Mouse (Mus musculus) T-helper 2 cell (primary cell): Measurements from ENCODE around the gene Bcl10.
"Not testable (repeated sequence)": the region's sequence is repeated elsewhere in the genome, so short reads cannot be mapped to it uniquely, and the experiment has no call there.

Source experiments
- in situ Hi-C: fragments of 300-600 bp; cut with MboI, MseI; formaldehyde crosslinking; loops from one replicate; pipeline ENCODE4 v1.15.1; 2025; ENCODE audit warnings: high pct_unique_total_duplicates

Gene Bcl10

DNA sequence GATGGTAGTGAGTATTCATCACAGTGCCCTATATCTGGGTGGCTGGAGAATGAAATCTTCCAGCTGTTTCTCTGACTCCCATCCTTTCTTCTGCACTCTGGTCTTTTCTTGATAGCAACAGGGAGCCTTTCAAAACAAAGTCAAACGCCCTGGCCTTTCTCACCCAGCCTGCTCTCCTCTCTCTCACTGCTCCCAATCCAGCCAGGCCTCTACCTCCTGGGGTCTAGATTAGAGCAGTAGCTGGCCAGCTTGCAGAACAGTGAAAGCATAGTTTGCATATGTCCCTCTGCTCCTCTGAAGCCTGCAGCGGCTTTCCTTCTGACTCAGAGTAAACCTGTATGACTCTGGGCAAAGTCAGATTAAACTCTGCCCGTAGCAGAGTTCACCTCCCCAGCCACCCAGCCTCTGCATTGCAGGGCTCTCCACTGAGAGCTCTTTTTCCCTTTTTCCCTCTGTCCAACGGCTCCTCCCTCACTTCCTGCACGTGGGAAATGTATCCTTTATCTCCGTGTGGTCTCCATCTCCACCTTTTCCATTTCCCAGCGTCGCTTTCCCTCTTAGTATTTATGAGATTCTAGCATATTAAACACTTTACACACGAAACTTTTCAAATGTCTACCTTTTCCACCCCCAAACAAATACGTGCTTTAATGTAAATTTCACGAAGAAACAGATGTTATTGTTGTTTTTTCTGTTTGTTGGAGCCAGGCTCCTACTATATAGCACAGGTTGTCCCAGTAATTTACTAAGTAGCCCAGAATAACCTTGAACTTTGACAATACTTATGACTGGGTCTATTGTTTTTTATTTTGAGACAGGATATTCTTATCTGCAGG lies at the start of gene Bcl10:
Gene Bcl10, plus strand, starts transcription at position 786 of the 836 bp plus-strand sequence.
- in situ Hi-C loops: loop anchor here (25.0 kb wide), 1 partner anchor 810 kb away; the partner anchor contains the start of gene Odf2l

DNA sequence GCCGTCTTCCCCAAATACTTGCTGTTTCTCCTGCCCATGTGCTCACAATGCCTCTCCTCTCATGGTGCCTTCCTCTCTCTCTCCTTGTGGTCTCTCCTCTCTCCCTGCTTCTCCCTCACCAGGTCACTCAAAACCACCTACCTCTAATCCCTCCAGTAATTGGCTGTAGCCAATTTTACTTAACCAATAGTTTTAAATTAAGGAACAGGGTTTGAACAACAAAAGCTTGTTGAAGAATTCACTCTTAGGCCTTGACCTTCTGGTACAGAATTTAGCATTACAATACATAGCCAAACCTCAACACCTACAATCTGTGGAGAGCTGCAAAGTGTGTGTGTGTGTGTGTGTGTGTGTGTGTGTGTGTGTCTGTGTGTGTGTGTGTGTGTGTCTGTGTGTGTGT lies 49.3 kb upstream of the Bcl10 start:
- in situ Hi-C loops: no loop called here

- in situ Hi-C loops: no loop called here
These were observed 48.5 kb upstream of the Bcl10 start for GRCm38 (mm10) chr3:145874126-145874525.

DNA sequence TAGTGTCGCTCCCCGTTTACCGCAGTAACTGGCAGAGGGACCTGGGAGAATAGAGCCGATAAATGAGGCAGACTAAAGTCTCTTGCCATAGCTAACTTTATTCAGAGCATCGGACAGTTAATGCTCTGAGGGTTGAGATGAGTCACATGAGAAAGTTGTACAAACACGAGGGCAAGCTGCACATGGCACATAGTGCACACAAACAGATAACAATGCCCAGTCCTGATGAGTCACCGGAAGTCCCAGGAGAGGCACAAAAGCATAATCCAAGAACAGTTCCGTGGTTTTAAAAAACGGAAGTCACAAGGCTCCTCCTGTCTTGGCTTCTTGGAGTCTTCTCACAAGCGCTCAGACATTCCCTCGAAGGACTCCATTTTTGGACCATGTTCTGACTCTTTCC lies 46.5 kb upstream of the Bcl10 start:
- in situ Hi-C loops: no loop called here

GRCm38 (mm10) chr3:145878867-145879266 lies 43.7 kb upstream of the Bcl10 start:
- in situ Hi-C loops: not testable (repeated sequence)

DNA sequence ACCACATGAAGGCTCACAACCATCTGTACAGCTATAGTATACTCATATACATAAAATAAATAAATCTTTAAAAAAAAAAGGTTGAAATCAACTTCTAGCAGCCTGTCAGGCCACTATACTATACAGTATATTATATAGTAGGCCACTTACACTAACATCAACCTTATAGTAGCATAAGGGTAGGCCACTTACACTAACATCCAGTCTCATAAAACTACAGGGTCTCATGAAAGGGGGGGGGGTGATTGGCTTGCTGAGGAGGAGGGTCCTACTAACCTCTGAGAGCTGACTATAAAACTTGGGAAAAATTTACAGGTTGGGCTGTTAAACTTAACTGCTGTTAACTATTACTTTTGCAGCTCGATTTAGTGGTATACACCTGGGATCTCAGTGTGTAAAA lies 42.3 kb upstream of the Bcl10 start:
- in situ Hi-C loops: loop anchor here (10.0 kb wide), 1 partner anchor 456 kb away; no protein-coding TSS in a partner anchor

- in situ Hi-C loops: loop anchor here (10.0 kb wide), 1 partner anchor 457 kb away; no protein-coding TSS in a partner anchor
These were observed 40.3 kb upstream of the Bcl10 start for GRCm38 (mm10) chr3:145882076-145882874.

DNA sequence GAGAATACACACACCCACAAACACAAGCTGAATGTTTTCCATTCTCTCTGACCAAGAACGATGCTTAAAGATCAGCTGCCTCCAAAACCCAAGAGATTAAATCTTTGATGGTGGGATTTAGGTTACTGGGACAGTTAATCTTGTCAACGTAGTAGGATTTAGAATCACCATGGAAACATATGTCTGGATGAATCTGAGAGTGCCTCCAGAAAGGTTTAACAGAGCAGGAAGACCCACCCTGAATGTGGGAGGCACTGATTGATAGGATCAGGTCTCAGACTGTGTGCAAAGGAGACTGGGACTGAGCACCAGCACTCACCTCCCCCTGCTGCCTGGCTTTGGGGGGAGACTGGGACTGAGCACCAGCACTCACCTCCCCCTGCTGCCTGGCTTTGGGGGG lies 39.4 kb upstream of the Bcl10 start:
- in situ Hi-C loops: loop anchor here (10.0 kb wide), 1 partner anchor 458 kb away; no protein-coding TSS in a partner anchor

GRCm38 (mm10) chr3:145885376-145885775 lies 37.2 kb upstream of the Bcl10 start:
- in situ Hi-C loops: loop anchor here (10.0 kb wide), 1 partner anchor 461 kb away; no protein-coding TSS in a partner anchor

GRCm38 (mm10) chr3:145885851-145886464 lies 36.6 kb upstream of the Bcl10 start:
- in situ Hi-C loops: loop anchor here (10.0 kb wide), 1 partner anchor 461 kb away; no protein-coding TSS in a partner anchor

GRCm38 (mm10) chr3:145887430-145887971 lies 35.1 kb upstream of the Bcl10 start:
- in situ Hi-C loops: loop anchor here (10.0 kb wide), 1 partner anchor 463 kb away; no protein-coding TSS in a partner anchor

GRCm38 (mm10) chr3:145890346-145891132 lies 32.1 kb upstream of the Bcl10 start:
- in situ Hi-C loops: no loop called here

DNA sequence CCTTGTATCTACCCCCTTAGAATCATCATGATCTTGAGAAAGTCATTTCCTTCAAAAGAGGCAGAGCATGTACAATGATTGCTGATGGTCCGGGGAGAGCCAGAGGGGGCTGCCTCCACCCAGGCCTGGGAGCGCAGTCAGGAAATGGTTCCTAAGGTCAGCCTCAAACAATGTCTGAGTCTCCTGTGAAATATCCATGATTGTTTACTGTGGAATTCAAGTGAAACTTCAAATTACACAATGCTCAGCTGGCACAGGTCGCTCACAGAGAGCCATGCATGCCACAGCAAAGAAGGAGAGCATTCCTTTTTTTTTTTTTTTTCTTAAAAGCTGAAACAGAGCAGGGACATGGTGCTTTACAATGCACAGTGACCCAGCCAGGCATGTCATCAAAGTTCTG lies 30.2 kb upstream of the Bcl10 start:
- in situ Hi-C loops: no loop called here

DNA sequence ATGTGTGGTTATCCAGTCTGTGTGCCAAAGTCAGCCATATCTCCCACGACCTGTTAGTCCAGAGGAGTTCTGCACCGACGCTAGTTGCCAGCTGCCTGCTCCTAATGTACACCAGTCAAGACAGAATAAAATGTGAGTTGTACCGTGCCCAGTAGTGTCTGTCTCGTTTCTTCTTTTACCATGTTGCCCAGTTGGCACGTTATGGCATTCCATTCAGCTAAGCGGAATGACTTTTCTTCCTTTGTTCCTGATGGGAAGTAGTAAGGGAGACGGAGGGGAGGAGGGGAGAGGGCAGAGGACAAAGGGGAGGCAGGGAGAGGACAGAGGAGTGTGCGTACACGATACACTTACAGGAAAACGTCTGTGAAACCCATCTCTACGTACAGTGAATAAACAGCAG lies 28.5 kb upstream of the Bcl10 start:
- in situ Hi-C loops: no loop called here

- in situ Hi-C loops: no loop called here
These were observed 24.9 kb upstream of the Bcl10 start for GRCm38 (mm10) chr3:145897749-145898148.

- in situ Hi-C loops: loop anchor here (25.0 kb wide), 1 partner anchor 788 kb away; the partner anchor contains the start of gene Odf2l
These were observed 22.8 kb upstream of the Bcl10 start for GRCm38 (mm10) chr3:145899832-145900231.

- in situ Hi-C loops: loop anchor here (25.0 kb wide), 1 partner anchor 791 kb away; the partner anchor contains the start of gene Odf2l
These were observed 19.1 kb upstream of the Bcl10 start for GRCm38 (mm10) chr3:145903530-145903929.

GRCm38 (mm10) chr3:145904850-145905776 lies 17.5 kb upstream of the Bcl10 start:
- in situ Hi-C loops: loop anchor here (25.0 kb wide), 1 partner anchor 793 kb away; the partner anchor contains the start of gene Odf2l

DNA sequence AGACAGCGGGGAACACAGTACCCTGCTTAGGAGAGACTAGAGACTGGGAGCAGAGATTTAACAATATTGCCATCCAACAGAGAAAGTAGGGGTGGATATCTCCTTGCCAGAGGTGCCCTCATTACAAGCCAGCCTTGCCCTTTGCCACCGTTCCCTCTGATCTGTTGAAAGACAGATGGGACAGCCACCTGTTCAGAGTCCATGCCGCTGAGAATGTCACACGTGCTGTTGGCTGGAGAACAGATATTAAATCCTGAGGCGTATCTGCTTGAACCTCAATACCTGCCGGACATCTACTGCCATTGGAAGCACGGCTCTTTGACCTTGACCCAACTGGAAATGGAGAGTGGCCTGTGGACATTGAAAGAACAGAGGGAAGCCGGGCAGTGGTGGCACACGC lies 16.0 kb upstream of the Bcl10 start:
- in situ Hi-C loops: loop anchor here (25.0 kb wide), 1 partner anchor 794 kb away; the partner anchor contains the start of gene Odf2l
